22 mouse cellular contexts compared by ENCODE assay signal in the genomic region with DNA sequence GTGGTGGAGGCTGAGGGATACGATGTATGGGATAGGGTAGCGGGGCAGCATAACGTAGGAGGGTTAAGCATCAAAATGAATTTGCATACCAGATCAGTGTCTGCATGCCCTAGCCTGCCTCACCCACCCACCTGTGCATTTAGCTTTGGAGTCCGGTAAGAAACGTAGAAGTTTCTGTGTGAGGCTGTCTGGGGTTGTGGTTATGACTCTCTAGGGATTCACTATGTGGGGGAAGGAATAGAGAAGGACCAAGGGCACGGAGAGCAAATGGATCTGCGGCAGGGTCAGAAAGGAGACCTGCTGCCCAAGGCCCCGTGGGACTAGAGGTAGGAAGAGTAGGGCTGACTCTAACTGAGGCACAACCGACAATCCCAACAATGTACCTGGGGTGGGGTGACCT. TPM values are rescaled to one million over a fixed set of nuclear protein-coding genes. Genes with fewer than 3 reads are reported as not detected.
"Had no signal": no experiment of that assay in that cellular context is flagged by ENCODE, and none has a peak within 500 bp of the region (broad histone marks: within the 10 kb centered on the region; RNA-seq: fewer than 3 reads in every experiment).

No protein-coding gene starts in this region.

- H3K9me3 ChIP-seq: liver, embryonic 13.5 days had no signal

- H3K4me2 ChIP-seq: liver, embryonic 13.5 days; midbrain, embryonic 11.5 days had no signal

- H3K36me3 ChIP-seq: liver, embryonic 13.5 days had no signal

- H3K4me3 ChIP-seq: layer of hippocampus, adult 2 months; left cerebral cortex, adult 2 months; liver, embryonic 13.5 days had no signal

- DNase-seq: kidney, adult 11 months; kidney, adult 9 months; layer of hippocampus, adult 9-11 months; layer of hippocampus, postnatal 36 days; liver, embryonic 13.5 days; lung, adult 2 months; lung, postnatal 14 days; lung, postnatal 4 days; midbrain, embryonic 14.5 days; right cerebral cortex, postnatal 14 days; right cerebral cortex, postnatal 4 days; thymus, postnatal 25 days had no signal

- H3K9ac ChIP-seq: liver, embryonic 13.5 days had no signal

- H3K27ac ChIP-seq: layer of hippocampus, adult 2 months; left cerebral cortex, adult 2 months; liver, embryonic 13.5 days; stomach, postnatal 0 days had no signal

RNA-seq across cellular contexts. Expression of a gene that starts 1.2 kb away (rescaled TPM):
- polyA plus RNA-seq: midbrain, embryonic 11.5 days; midbrain, embryonic 14.5 days; midbrain, postnatal 0 days; neural tube, embryonic 11.5 days; neural tube, embryonic 14.5 days; urinary bladder, adult 2 months had no signal

RNA-seq across cellular contexts. Expression of a gene that starts 3.6 kb away (rescaled TPM):
- polyA plus RNA-seq: liver, adult 2 months; lung, adult 2 months had no signal

RNA-seq across cellular contexts. Expression of a gene that starts 16.4 kb away (rescaled TPM):
- polyA plus RNA-seq: liver, adult 2 months; liver, embryonic 13.5 days; liver, embryonic 16.5 days; lung, adult 2 months had no signal
